Mouse (Mus musculus) midbrain, embryonic 14.5 days (tissue): ENCODE data around the gene Sap30l. TPM values are rescaled to one million over a fixed set of nuclear protein-coding genes. Genes with fewer than 3 reads are reported as not detected.

ENCODE experiments used
- ATAC-seq: fragments of 200-750 bp; cut with Nextera tagmentation; 2 replicates; pipeline ENCODE4 v1.8.0; 2017; ENCODE audit warnings: moderate number of reproducible peaks, moderate library complexity; ENCODE audit not compliant: low FRiP score, low TSS enrichment
- DNase-seq: peaks from one replicate; pipeline ENCODE4 v3.0.0-alpha.2; 2015
- H3K27ac ChIP-seq: fragments of 300-500 bp; sonication (generic); replicated peaks from 2 replicates; pipeline ENCODE4 v1.5.1; 2014; ENCODE audit warnings: mild to moderate bottlenecking, low read depth, low read length, moderate library complexity
- H3K27me3 ChIP-seq: fragments of 300-500 bp; sonication (generic); 2 replicates; pipeline ENCODE4 v1.6.1; 2014; ENCODE audit warnings: low read length, control low read depth, mixed read lengths; ENCODE audit not compliant: control insufficient read depth, insufficient read depth
- H3K36me3 ChIP-seq: fragments of 300-500 bp; sonication (generic); 2 replicates; pipeline ENCODE4 v1.6.1; 2014; ENCODE audit warnings: low read length, control low read depth; ENCODE audit not compliant: control insufficient read depth, insufficient read depth
- H3K4me1 ChIP-seq: fragments of 300-500 bp; sonication (generic); 2 replicates; pipeline ENCODE4 v1.6.1; 2014; ENCODE audit warnings: mild to moderate bottlenecking, antibody characterized with exemption, low read length, control low read depth; ENCODE audit not compliant: control insufficient read depth, insufficient read depth
- H3K4me2 ChIP-seq: fragments of 300-500 bp; sonication (generic); 2 replicates; pipeline ENCODE4 v1.6.1; 2014; ENCODE audit warnings: mild to moderate bottlenecking, low read length, moderate library complexity
- H3K4me3 ChIP-seq: fragments of 300-500 bp; sonication (generic); replicated peaks from 2 replicates; pipeline ENCODE4 v1.5.1; 2014; ENCODE audit warnings: low read depth, low read length
- H3K9ac ChIP-seq: fragments of 300-500 bp; sonication (generic); replicated peaks from 2 replicates; pipeline ENCODE4 v1.6.1; 2014; ENCODE audit warnings: mild to moderate bottlenecking, low read length, moderate library complexity
- H3K9me3 ChIP-seq: fragments of 300-500 bp; sonication (generic); 2 replicates; pipeline ENCODE4 v1.6.1; 2016; ENCODE audit warnings: low read length, control low read depth, mixed read lengths; ENCODE audit not compliant: control insufficient read depth
- WGBS: fragments of 180-500 bp; shearing (Covaris S2); extraction: QIAGEN DNeasy Blood & Tissue Kit; methylation state at CpG from one replicate; pipeline ENCODE4 v1.1.7; 2014; 5-methylcytosine and 5-hydroxymethylcytosine counted together
- polyA plus RNA-seq: library from polyadenylated mRNA; unstranded; fragments of >200 nt; fragmentation: Nextera tagmentation; extraction: Ambion mirVana; gene quantifications from 2 replicates; pipeline ENCODE4 v1.2.1, GENCODE M21; 2014

Sap30l gene
- polyA plus RNA-seq, 1 experiment from 2014 or later, result 13.1 TPM

- Histone ChIP-seq H3K36me3 (peaks cover 4% of the 10 kb centered on the region; the same call in 1 of the 2 replicates), H3K9me3 (no peaks in the 10 kb centered on the region), H3K4me1 (peaks cover 19% of the 10 kb centered on the region), H3K4me2 (peak overlapping the region; percentile 95), H3K9ac (peak overlapping the region; percentile 86), H3K27ac (0 out of 2 replicates have a peak overlapping the region, but pooled peaks have one; percentile 64), H3K27me3 (no peaks in the 10 kb centered on the region), H3K4me3 (peak overlapping the region; percentile 94)
- 0% methylated on average over 18 of the region's 18 CpGs for WGBS
- ATAC-seq (no peak), DNase-seq (peak; percentile 63)
Observed at GRCm38 (mm10) chr11:57802511-57802870, 1.1 kb downstream of the Sap30l start.

GRCm38 (mm10) chr11:57805047-57805446, 3.6 kb downstream of the Sap30l start:
- no peaks in the 10 kb centered on the region for H3K27me3 ChIP-seq
- DNase-seq (no peak), ATAC-seq (no peak)
- no peaks in the 10 kb centered on the region for H3K9me3 ChIP-seq
- H3K4me1 ChIP-seq, result peaks cover 19% of the 10 kb centered on the region
- H3K9ac ChIP-seq, result no peak overlapping the region; the same call in 1 of the 2 replicates
- WGBS, result 81% methylated on average over 3 of the region's 3 CpGs
- H3K4me3 ChIP-seq, result no peak overlapping the region
- H3K4me2 ChIP-seq, result no peak overlapping the region
- no peak overlapping the region for H3K27ac ChIP-seq
- peaks cover 25% of the 10 kb centered on the region for H3K36me3 ChIP-seq

GRCm38 (mm10) chr11:57809017-57809731, 7.7 kb downstream of the Sap30l start:
- no peaks in the 10 kb centered on the region for H3K4me1 ChIP-seq
- no peak overlapping the region for H3K4me3 ChIP-seq
- WGBS, result 98% methylated on average over 17 of the region's 17 CpGs
- ATAC-seq, result no peak
- no peaks in the 10 kb centered on the region for H3K27me3 ChIP-seq
- no peak overlapping the region for H3K4me2 ChIP-seq
- DNase-seq, result no peak
- no peak overlapping the region for H3K9ac ChIP-seq
- H3K36me3 ChIP-seq, result peaks cover 44% of the 10 kb centered on the region
- no peak overlapping the region for H3K27ac ChIP-seq
- H3K9me3 ChIP-seq, result no peaks in the 10 kb centered on the region

- no peak overlapping the region for H3K4me2 ChIP-seq
- no peaks in the 10 kb centered on the region for H3K27me3 ChIP-seq
- no peaks in the 10 kb centered on the region for H3K4me1 ChIP-seq
- no peak for DNase-seq
- no peak overlapping the region for H3K27ac ChIP-seq
- WGBS, result 97% methylated on average over 8 of the region's 8 CpGs
- H3K9me3 ChIP-seq, result no peaks in the 10 kb centered on the region
- no peak overlapping the region for H3K4me3 ChIP-seq
- peaks cover 44% of the 10 kb centered on the region for H3K36me3 ChIP-seq
- no peak for ATAC-seq
- no peak overlapping the region for H3K9ac ChIP-seq
Observed at GRCm38 (mm10) chr11:57809732-57810098, 8.3 kb downstream of the Sap30l start.

- no peaks in the 10 kb centered on the region for H3K27me3 ChIP-seq
- peaks cover 44% of the 10 kb centered on the region for H3K36me3 ChIP-seq
- no peak overlapping the region for H3K9ac ChIP-seq
- no peak overlapping the region for H3K4me2 ChIP-seq
- H3K4me3 ChIP-seq, result no peak overlapping the region
- no peak overlapping the region for H3K27ac ChIP-seq
- no peak for DNase-seq
- no peaks in the 10 kb centered on the region for H3K4me1 ChIP-seq
- no peaks in the 10 kb centered on the region for H3K9me3 ChIP-seq
- no peak for ATAC-seq
- WGBS, result 88% methylated on average over 7 of the region's 7 CpGs
Observed at GRCm38 (mm10) chr11:57811006-57811405, 9.6 kb downstream of the Sap30l start.

GRCm38 (mm10) chr11:57812212-57812611, 10.8 kb downstream of the Sap30l start:
- H3K4me3 ChIP-seq, result no peak overlapping the region
- H3K4me2 ChIP-seq, result no peak overlapping the region
- WGBS, result 98% methylated on average over 8 of the region's 8 CpGs
- peaks cover 42% of the 10 kb centered on the region for H3K36me3 ChIP-seq
- DNase-seq, result no peak
- no peak overlapping the region for H3K9ac ChIP-seq
- H3K27ac ChIP-seq, result no peak overlapping the region
- H3K4me1 ChIP-seq, result no peaks in the 10 kb centered on the region
- no peaks in the 10 kb centered on the region for H3K27me3 ChIP-seq
- ATAC-seq, result no peak
- no peaks in the 10 kb centered on the region for H3K9me3 ChIP-seq

GRCm38 (mm10) chr11:57813641-57814040, 12.2 kb downstream of the Sap30l start:
- no peaks in the 10 kb centered on the region for H3K9me3 ChIP-seq
- no peak overlapping the region for H3K4me2 ChIP-seq
- no peak overlapping the region for H3K27ac ChIP-seq
- H3K4me3 ChIP-seq, result no peak overlapping the region
- no peaks in the 10 kb centered on the region for H3K4me1 ChIP-seq
- no peaks in the 10 kb centered on the region for H3K27me3 ChIP-seq
- peaks cover 33% of the 10 kb centered on the region for H3K36me3 ChIP-seq
- H3K9ac ChIP-seq, result no peak overlapping the region
- ATAC-seq (no peak), DNase-seq (no peak)
- WGBS, result 90% methylated on average over 3 of the region's 3 CpGs

- no peak for DNase-seq
- Histone ChIP-seq H3K36me3 (no peaks in the 10 kb centered on the region), H3K9ac (no peak overlapping the region), H3K27me3 (no peaks in the 10 kb centered on the region), H3K4me2 (no peak overlapping the region), H3K4me3 (no peak overlapping the region), H3K4me1 (no peaks in the 10 kb centered on the region), H3K27ac (no peak overlapping the region), H3K9me3 (no peaks in the 10 kb centered on the region)
- 85% methylated on average over 4 of the region's 4 CpGs for WGBS
- ATAC-seq, result no peak
Observed at GRCm38 (mm10) chr11:57818189-57818588, 16.8 kb downstream of the Sap30l start.

GRCm38 (mm10) chr11:57819999-57820581, 18.7 kb downstream of the Sap30l start:
- Histone ChIP-seq H3K4me3 (no peak overlapping the region), H3K9ac (no peak overlapping the region), H3K27me3 (peaks cover 7% of the 10 kb centered on the region), H3K4me1 (no peaks in the 10 kb centered on the region), H3K27ac (no peak overlapping the region), H3K4me2 (no peak overlapping the region), H3K36me3 (no peaks in the 10 kb centered on the region), H3K9me3 (no peaks in the 10 kb centered on the region)
- DNase-seq (peak; percentile 84), ATAC-seq (no peak)
- 30% methylated on average over 9 of the region's 9 CpGs for WGBS
